Mouse (Mus musculus) hindbrain, embryonic 14.5 days (tissue): ENCODE data around the gene Afap1l2. TPM values are rescaled to one million over a fixed set of nuclear protein-coding genes. Genes with fewer than 3 reads are reported as not detected.

Experiments
- ATAC-seq: fragments of 200-750 bp; cut with Nextera tagmentation; 2 replicates; pipeline ENCODE4 v1.8.0; 2017; ENCODE audit warnings: moderate number of reproducible peaks, mild to moderate bottlenecking, moderate TSS enrichment, moderate library complexity; ENCODE audit not compliant: low FRiP score
- DNase-seq: peaks from one replicate; pipeline ENCODE4 v3.0.0-alpha.2; 2015; ENCODE audit warnings: low spot score
- H3K27ac ChIP-seq: fragments of 300-500 bp; sonication (generic); 2 replicates; pipeline ENCODE4 v1.5.1; 2014; ENCODE audit warnings: mild to moderate bottlenecking, moderate library complexity
- H3K27me3 ChIP-seq: fragments of 300-500 bp; sonication (generic); 2 replicates; pipeline ENCODE4 v1.6.1; 2014; ENCODE audit warnings: mild to moderate bottlenecking, low read length, mixed read lengths; ENCODE audit not compliant: control insufficient read depth, insufficient read depth
- H3K36me3 ChIP-seq: fragments of 300-500 bp; sonication (generic); replicated peaks from 2 replicates; pipeline ENCODE4 v1.6.1; 2014; ENCODE audit not compliant: control insufficient read depth, insufficient read depth
- H3K4me1 ChIP-seq: fragments of 300-500 bp; sonication (generic); replicated peaks from 2 replicates; pipeline ENCODE4 v1.6.1; 2014; ENCODE audit warnings: antibody characterized with exemption, low read length, mixed read lengths; ENCODE audit not compliant: control insufficient read depth, insufficient read depth
- H3K4me2 ChIP-seq: fragments of 300-500 bp; sonication (generic); replicated peaks from 2 replicates; pipeline ENCODE4 v1.6.1; 2014; ENCODE audit warnings: mild to moderate bottlenecking, moderate library complexity
- H3K4me3 ChIP-seq: fragments of 300-500 bp; sonication (generic); replicated peaks from 2 replicates; pipeline ENCODE4 v1.5.1; 2014; ENCODE audit warnings: mild to moderate bottlenecking, low read length
- H3K9ac ChIP-seq: fragments of 300-500 bp; sonication (generic); 2 replicates; pipeline ENCODE4 v1.6.1; 2014
- H3K9me3 ChIP-seq: fragments of 300-500 bp; sonication (generic); 2 replicates; pipeline ENCODE4 v1.6.1; 2016; ENCODE audit warnings: low read length; ENCODE audit not compliant: control insufficient read depth
- WGBS: fragments of 180-500 bp; shearing (Covaris S2); extraction: QIAGEN DNeasy Blood & Tissue Kit; methylation state at CpG from one replicate; pipeline ENCODE4 v1.1.7; 2014; 5-methylcytosine and 5-hydroxymethylcytosine counted together
- polyA plus RNA-seq: library from polyadenylated mRNA; unstranded; fragments of >200 nt; fragmentation: Nextera tagmentation; extraction: Ambion mirVana; gene quantifications from 2 replicates; pipeline ENCODE4 v1.2.1, GENCODE M21; 2014

Gene Afap1l2
- polyA plus RNA-seq, 1 experiment from 2014 or later, result 13.7 TPM

GRCm38 (mm10) chr19:56921744-56922143 lies 86.3 kb downstream of the Afap1l2 start:
- no peaks in the 10 kb centered on the region for H3K36me3 ChIP-seq

GRCm38 (mm10) chr19:56920232-56920631 lies 87.8 kb downstream of the Afap1l2 start:
- H3K4me3 ChIP-seq, result no peak overlapping the region
- H3K9me3 ChIP-seq, result no peaks in the 10 kb centered on the region
- no peaks in the 10 kb centered on the region for H3K36me3 ChIP-seq
- 89% methylated on average over 13 of the region's 13 CpGs for WGBS
- DNase-seq (no peak), ATAC-seq (no peak)
- H3K4me2 ChIP-seq, result no peak overlapping the region
- no peak overlapping the region for H3K9ac ChIP-seq
- no peaks in the 10 kb centered on the region for H3K4me1 ChIP-seq
- no peaks in the 10 kb centered on the region for H3K27me3 ChIP-seq
- no peak overlapping the region for H3K27ac ChIP-seq

More at GRCm38 (mm10) chr19:56921744-56922143, 86.3 kb downstream of the Afap1l2 start:
- Histone ChIP-seq H3K27ac (no peak overlapping the region), H3K4me2 (no peak overlapping the region), H3K4me3 (no peak overlapping the region), H3K9ac (no peak overlapping the region), H3K9me3 (no peaks in the 10 kb centered on the region), H3K27me3 (no peaks in the 10 kb centered on the region), H3K4me1 (no peaks in the 10 kb centered on the region)
- WGBS, result 72% methylated on average over 5 of the region's 5 CpGs
- no peak for ATAC-seq
- DNase-seq, result no peak

- DNase-seq, result peak; percentile 91
- Histone ChIP-seq H3K27me3 (no peaks in the 10 kb centered on the region), H3K9me3 (no peaks in the 10 kb centered on the region), H3K27ac (no peak overlapping the region), H3K4me2 (no peak overlapping the region), H3K4me1 (no peaks in the 10 kb centered on the region), H3K9ac (no peak overlapping the region), H3K36me3 (no peaks in the 10 kb centered on the region), H3K4me3 (no peak overlapping the region)
- ATAC-seq, result peak; percentile 83; the same call in 1 of the 2 replicates
- WGBS, result 29% methylated on average over 7 of the region's 7 CpGs
Observed at GRCm38 (mm10) chr19:56919628-56920027, 88.4 kb downstream of the Afap1l2 start.

GRCm38 (mm10) chr19:56915084-56915483 lies 92.9 kb downstream of the Afap1l2 start:
- H3K27ac ChIP-seq, result no peak overlapping the region
- H3K4me2 ChIP-seq, result no peak overlapping the region
- H3K4me1 ChIP-seq, result no peaks in the 10 kb centered on the region
- no peaks in the 10 kb centered on the region for H3K27me3 ChIP-seq
- no peak overlapping the region for H3K9ac ChIP-seq
- H3K36me3 ChIP-seq, result no peaks in the 10 kb centered on the region
- ATAC-seq (no peak), DNase-seq (no peak)
- no peaks in the 10 kb centered on the region for H3K9me3 ChIP-seq
- 51% methylated on average over 6 of the region's 6 CpGs for WGBS
- H3K4me3 ChIP-seq, result no peak overlapping the region

GRCm38 (mm10) chr19:56914658-56915057 lies 93.4 kb downstream of the Afap1l2 start:
- Histone ChIP-seq H3K4me2 (no peak overlapping the region), H3K36me3 (no peaks in the 10 kb centered on the region), H3K27me3 (no peaks in the 10 kb centered on the region), H3K27ac (no peak overlapping the region), H3K4me3 (no peak overlapping the region), H3K4me1 (no peaks in the 10 kb centered on the region), H3K9me3 (no peaks in the 10 kb centered on the region), H3K9ac (no peak overlapping the region)
- 93% methylated on average over 3 of the region's 3 CpGs for WGBS
- DNase-seq (no peak), ATAC-seq (no peak)

- ATAC-seq, result no peak
- WGBS, result 89% methylated on average over 4 of the region's 4 CpGs
- no peak for DNase-seq
Observed at GRCm38 (mm10) chr19:56913761-56914160, 94.3 kb downstream of the Afap1l2 start.

GRCm38 (mm10) chr19:56910561-56910960 lies 97.5 kb downstream of the Afap1l2 start:
- ATAC-seq (no peak), DNase-seq (no peak)
- Histone ChIP-seq H3K27me3 (no peaks in the 10 kb centered on the region), H3K36me3 (no peaks in the 10 kb centered on the region), H3K27ac (no peak overlapping the region), H3K9ac (no peak overlapping the region), H3K4me2 (no peak overlapping the region), H3K4me3 (no peak overlapping the region), H3K9me3 (no peaks in the 10 kb centered on the region), H3K4me1 (no peaks in the 10 kb centered on the region)
- 54% methylated on average over 11 of the region's 11 CpGs for WGBS

More at GRCm38 (mm10) chr19:56913761-56914160, 94.3 kb downstream of the Afap1l2 start:
- no peaks in the 10 kb centered on the region for H3K27me3 ChIP-seq
- H3K27ac ChIP-seq, result no peak overlapping the region
- H3K4me2 ChIP-seq, result no peak overlapping the region
- H3K9ac ChIP-seq, result no peak overlapping the region
- no peaks in the 10 kb centered on the region for H3K9me3 ChIP-seq
- H3K4me3 ChIP-seq, result no peak overlapping the region
- H3K4me1 ChIP-seq, result no peaks in the 10 kb centered on the region
- H3K36me3 ChIP-seq, result no peaks in the 10 kb centered on the region

GRCm38 (mm10) chr19:56908472-56909270 lies 99.4 kb downstream of the Afap1l2 start:
- 78% methylated on average over 17 of the region's 17 CpGs for WGBS
- Histone ChIP-seq H3K9me3 (no peaks in the 10 kb centered on the region), H3K9ac (no peak overlapping the region), H3K4me1 (no peaks in the 10 kb centered on the region), H3K4me3 (no peak overlapping the region), H3K4me2 (no peak overlapping the region), H3K36me3 (no peaks in the 10 kb centered on the region), H3K27me3 (no peaks in the 10 kb centered on the region), H3K27ac (no peak overlapping the region)
- DNase-seq, result peak; percentile 75
- peak; percentile 48; the same call in 1 of the 2 replicates for ATAC-seq

GRCm38 (mm10) chr19:56907850-56908249 lies 100.2 kb downstream of the Afap1l2 start:
- WGBS, result 76% methylated on average over 3 of the region's 3 CpGs

More at GRCm38 (mm10) chr19:56907850-56908249, 100.2 kb downstream of the Afap1l2 start:
- Histone ChIP-seq H3K27me3 (no peaks in the 10 kb centered on the region), H3K4me1 (no peaks in the 10 kb centered on the region), H3K4me3 (no peak overlapping the region), H3K27ac (no peak overlapping the region), H3K9ac (no peak overlapping the region), H3K36me3 (no peaks in the 10 kb centered on the region), H3K4me2 (no peak overlapping the region), H3K9me3 (no peaks in the 10 kb centered on the region)
- DNase-seq (no peak), ATAC-seq (no peak)
